Mouse (Mus musculus): ENCODE data around the gene Gatb.

GRCm38 (mm10) chr3:85664591-85665171, 90.8 kb downstream of the Gatb start:
- TF ChIP-seq POLR2A (IDR thresholded peaks at IDR 0.05; ENCODE audit: low read depth, low read length) (no peak), CTCF (IDR thresholded peaks at IDR 0.05; ENCODE audit: extremely low read depth, insufficient read length, insufficient replicate concordance, low read depth, low read length) (no peak)
